Mouse (Mus musculus) urinary bladder, postnatal 25 days (tissue): ENCODE measurements around the gene P2ry12.

Experiments
- DNase-seq: peaks from one replicate; pipeline ENCODE4 v3.0.0; 2022; ENCODE audit warnings: low spot score

The P2ry12 gene

DNA sequence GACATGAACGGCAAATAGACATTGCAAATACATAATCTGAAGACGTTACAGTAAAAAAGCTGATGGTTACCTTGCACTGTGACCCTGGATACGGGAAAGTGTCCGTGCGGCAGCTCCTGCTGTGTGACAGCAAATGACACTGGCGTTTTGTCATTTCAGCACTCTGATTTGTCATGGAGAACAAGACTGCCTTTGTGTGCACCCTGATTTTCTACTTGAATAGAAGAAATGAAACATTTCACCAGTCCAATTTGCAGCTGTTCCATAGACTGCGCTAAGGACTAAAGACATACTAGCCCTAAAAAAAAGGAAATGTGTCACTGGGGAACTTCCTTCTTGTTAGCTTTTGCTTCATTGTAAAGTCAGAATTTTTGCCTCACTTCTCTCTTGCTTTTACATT is at the start of gene P2ry12:
TSS of gene P2ry12 (minus strand) at position 168 of the 400 bp plus-strand sequence.
- DNase-seq: no peak

DNA sequence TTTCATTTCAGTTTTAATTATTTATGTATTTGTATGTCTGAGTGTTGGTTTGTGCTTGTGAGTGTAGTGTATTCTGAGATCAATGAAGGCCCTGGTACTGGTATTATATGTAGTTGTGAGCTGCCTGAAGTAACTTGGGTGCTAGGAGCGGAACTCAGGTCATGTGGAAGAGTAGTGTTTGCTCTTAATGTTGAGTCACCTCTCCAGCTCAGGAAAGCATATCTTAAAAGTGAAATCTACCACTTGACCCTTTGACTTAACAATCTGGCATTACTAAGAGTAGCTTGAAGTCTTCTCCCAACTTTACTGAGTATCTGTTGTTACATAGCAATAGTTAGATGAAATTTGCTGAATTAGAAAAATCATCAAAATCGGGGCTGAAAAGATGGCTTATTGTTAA is 42.8 kb upstream of the P2ry12 start:
- DNase-seq: no peak

DNA sequence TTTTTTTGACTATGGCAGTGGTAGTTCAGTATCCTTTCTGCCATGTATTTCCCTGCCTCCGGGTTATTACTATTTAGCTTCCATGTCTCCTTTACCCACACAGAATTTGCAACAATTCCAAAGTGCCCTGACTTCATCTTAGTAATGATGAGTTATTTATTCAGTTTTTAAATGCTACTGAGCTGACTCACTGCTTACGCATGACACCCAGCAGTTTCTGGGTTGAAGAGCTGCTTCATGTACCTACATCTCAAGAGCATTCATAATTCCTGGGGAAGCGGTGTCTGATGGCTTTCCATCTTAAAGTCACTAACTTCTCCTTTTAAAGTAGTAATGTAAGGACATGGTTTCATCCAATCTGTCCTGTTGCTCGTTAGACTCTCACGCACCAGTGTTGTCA is 42.3 kb upstream of the P2ry12 start:
- DNase-seq: no peak

DNA sequence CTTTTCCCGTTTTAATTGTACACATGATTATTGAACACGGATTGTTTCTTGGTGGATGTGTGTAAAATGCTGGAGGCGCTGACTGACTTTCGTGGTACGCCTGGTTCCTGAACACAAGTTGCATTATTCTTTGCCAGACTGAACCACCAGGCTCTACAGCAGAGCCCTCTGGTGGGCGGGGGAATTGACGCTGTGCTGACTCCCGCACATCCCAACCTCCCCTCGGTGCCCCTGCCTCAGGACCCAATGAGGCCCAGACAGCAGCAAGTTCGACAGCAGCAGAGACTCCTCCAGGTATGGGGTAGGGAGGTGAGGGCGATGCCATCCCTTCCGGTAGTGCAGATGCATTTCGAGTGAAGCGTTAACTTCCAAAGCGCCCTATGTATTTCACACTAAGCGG is 35.0 kb upstream of the P2ry12 start:
- DNase-seq: no peak

DNA sequence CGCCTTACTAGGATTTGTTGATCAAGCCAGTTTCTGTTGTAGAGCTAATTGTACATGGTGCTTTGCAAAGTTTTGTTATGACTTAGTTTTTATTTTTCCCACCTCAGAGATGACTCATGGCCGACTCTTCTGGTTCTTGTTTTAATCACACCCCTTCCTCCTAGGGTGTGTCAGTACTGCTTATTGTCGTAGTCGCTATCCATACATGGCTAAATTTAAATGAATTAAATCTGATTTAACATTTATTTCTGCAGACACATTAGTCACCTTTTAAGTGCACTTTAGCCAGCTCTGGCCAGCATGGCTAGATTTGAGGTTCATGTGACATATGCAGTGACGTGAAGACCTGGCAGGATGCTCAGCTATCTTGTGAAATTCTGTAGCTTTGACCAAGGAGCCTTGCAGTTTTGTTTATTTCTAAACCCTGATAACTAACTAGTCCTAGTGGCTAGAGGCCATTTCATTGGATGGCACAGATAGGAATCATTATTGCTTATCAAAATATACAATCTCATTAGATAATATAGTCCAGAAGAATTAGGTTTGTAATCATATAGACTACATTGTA is 34.0 kb upstream of the P2ry12 start:
- no peak for DNase-seq

DNA sequence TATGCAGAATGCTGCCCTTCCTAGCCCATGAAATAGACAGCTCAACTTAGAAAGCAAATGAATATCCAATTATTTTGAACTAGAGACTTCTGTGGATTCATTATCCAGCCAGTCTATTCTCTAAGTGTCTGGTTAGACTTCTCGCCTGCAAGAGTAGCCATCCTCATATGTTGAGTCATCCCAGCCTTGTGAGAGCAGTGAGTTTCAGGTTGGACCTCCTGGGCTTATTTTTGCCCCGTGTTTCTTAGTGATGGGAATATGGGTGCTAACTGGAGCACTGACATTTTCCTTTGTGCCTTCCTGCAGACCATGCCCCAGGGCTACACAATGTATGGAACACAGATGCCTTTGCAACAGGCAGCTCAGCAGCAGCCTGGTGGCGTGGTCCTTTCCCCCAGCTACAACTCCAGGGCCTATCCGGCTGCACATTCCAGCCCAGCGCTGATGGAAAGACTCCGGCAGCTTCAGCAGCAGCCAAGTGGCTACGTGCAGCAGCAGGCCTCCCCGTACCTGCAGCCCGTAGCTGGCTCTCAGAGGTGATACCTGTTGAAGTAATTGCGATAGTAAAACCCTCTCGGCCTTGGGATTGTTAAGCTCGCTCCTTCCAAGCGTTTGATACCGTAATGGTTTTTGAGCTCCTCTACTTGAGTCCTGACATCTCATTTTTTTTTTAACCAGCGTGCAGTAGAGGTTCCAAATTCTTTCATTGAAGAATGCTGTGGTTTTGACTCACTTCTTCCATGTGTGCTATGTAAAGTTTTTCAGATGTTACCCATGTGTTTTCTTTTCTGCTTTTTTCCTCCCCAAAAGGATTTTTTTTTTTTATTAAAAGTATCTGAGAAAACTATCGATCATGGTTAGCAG is 33.3 kb upstream of the P2ry12 start:
- no peak for DNase-seq

DNA sequence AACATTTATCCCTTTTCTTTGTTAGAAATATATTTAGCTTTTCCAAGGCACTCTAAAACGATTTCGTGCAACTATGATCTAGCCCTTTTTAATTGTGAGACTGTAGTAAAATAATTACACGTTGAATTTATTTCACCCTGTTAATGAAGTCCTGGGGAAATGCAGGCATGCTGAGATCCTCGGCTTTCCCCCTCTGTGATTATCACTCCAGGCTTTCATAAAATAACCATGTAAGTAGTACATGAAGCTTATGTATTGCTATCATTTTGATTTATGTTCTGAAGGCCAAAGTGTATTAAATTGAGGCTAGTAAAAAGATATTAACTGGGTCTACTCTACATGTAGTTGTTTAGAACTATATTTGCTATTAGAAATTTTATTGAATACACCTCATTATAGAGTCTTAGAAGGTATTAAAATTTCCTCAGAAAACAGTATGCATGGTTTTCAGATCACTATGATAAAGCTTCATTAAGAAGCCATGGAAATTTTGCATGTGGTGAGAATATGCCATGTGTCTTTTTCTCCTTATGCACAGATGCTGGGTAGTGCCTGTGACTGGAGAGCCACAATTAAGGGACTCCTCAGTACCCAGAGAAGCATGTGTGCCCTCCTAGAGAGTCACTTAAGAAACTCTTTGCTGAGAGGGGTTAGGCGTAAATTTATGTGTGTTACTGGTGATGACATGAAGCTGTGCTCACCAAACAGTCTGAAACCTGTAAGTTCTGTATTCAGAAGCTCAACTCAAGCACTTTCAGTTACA is 30.9 kb upstream of the P2ry12 start:
- no peak for DNase-seq

DNA sequence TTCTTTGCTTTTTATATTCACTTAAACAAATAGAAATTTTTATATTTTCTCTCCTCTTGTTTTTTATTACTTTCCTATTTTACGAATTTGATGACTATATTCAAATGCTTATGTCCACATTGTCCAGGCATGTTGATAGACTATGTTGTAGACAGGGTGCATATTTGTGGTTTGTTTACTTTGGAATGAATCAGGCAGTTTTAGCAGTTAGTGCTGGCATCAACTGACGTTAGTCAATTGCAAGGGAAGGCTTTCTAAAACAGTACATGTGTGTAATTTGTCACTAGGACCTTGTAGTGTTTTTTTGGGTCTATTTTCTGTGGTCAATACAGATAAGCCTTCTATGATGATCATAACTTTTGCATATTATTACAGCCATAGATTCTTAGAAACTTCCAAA is 27.9 kb upstream of the P2ry12 start:
- no peak for DNase-seq

DNA sequence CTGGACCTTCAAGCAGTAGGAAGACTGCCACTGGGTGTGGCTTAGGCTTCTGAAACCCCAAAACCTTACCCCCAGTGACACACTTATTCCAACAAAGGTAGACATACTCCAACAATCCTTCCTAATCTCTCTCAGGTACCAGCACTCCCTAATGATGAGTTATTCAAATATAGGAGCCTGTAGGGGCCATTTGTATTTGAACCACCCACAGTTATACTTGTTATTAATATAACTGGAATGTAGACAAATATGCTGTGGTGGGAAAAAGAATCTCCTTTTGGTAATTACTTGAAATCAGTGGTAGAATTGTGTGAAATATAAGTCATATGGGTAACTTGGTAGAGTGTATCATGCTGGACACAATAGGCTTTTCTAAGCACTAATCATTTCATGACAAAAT is 15.9 kb upstream of the P2ry12 start:
- no peak for DNase-seq

DNA sequence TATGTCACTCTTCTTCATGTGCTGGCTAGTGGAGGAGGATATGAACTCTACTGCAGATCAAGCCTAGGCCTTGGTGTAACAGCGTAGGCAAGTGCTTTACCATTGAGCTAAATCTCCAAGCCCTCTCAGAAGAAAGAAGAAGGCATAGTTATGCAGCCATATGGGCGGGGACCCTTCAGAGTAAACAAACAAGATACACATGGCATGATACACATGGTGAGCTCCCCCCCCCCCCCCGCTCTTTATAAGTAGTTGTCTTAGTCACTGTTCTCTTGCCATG is 15.5 kb upstream of the P2ry12 start:
- no peak for DNase-seq

DNA sequence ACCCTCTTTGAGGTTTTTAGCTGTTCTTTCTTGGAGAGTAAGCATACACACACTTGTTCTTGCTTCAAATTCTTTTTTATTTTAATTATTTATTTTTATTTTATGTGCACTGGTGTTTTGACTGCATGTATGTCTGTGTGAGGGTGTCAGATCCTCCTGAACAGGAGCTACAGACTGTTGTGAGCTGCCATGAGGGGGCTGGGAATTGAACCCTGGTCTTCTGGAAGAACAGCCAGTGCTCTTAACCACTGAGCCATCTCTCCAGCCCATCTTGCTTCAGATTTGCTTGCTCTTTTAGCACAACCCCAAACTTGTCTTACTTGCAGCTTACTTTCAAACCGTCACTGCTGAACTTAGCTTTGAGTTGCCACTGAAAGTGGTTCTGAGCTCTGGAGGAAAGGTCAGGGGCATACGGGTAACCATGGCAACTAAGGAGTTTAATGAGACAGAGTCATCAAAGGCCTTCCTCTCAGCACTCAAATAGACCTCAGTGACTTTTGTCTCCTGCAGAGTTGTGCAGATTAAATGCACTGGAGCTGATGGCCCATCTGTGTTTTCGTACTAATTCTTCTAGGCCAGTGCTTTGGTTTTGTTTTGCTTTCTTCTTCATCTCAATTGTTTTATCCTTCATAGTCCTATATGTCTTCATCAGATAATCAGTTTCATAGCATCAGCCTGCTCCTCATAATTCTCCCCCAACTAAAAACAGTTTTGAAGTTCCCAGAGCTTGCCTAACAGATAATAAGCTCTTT is 15.0 kb upstream of the P2ry12 start:
- DNase-seq: no peak

DNA sequence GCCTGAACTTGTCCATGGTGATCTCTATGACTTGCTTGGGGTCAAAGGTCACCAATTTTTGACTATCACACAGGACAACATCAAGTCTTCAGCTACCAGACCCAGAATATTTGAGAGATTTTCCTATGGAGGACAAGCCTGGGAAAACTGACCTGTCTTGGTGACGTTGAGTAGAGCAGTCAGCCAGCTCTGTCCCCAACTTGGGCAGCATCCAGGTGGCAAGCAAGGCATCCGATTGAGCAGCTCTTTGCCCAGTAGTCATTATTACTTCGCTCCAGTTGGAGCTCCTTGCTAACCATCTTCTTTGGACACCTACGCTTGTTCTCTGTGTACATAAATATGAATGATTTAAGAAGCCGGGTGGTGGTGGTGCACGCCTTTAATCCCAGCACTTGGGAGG is 8.1 kb upstream of the P2ry12 start:
- no peak for DNase-seq

DNA sequence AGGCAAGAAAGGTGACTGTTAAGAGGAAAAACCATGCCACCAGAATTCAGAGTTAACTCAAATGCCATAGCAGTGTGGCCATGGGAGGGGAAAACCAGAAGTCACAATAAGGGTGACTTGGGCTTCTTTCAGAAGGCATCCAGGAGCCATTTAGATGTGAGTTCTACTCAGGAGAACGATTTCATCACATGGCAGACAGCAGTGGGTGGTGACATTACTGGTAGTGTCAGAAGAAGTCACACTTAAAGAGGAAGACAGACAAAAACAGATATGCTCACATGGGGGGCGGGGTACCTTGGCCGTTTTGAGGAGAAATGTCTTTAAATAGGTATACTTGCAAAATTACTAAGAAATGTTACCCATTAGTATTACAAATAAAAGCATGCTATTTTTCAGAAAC is 1.3 kb upstream of the P2ry12 start:
- no peak for DNase-seq

DNA sequence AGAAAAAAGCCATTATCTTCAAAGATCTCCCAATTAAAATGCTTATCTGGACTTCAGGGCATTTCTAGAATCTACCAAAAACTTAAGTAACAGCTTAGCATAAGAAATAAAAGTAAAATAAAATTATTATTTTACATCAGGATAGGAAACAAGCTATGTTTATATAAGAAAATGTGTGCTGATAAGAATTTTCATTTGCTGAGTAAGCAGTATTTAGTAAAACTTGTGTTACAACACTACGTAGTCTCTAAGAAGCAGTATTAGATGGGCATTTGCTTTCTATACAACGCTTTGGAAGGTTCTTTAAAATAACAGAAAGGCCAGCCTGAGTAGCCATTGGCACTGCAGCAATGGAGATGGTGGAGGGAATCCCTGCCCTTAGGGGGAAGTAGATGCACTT is 746 bp upstream of the P2ry12 start:
- no peak for DNase-seq

DNA sequence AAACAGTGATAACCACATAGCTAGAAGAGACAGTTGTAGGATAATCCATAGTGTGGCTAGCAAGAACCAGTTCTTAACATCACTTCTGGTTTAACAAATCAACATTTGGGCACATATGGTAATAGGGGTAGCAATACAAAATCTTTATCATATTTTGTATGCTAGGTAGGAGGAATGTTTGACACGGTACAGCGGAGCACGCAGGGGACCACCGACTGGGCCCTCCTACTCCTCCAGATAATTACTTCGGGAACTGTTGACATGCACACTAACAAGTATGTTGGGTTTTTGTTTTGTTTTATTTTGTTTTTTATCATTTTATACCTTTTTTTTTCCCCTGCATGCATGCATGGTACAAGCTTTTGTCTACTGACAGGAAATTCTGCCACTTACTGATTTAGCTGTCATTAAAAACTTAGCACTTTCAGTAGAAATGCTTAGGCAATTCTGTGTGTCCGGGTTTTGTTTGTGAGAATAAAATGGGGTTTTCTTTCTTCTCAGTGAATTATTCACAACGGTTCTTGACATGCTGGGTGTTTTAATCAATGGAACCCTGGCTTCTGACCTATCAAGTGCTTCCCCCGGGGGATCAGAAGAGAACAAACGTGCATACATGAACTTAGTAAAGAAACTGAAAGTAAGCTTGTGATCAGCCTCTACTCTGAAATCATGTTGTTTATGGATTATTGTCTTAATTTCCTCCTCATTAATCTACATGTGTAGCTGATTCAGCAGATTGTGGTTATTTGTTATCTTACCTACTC is 780 bp downstream of the P2ry12 start:
- no peak for DNase-seq

DNA sequence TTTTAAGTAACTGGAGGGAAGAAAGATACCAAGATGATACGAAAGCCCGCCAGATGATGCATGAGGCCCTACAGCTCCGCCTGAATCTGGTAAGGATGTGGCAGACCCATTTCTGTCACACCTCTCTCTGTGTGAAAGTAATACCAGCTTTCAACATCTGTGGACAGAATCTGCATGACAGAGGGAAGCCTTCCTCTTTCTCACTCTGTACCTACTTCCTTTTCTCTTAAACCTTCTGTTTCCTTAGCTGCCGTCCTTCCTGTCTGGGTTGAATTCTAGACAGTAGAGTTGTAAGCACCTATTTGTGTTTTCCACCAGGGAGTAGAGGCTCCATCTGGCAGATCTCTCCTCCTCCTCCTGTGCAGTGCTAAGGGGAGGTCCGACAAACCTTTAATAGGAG is 1.9 kb downstream of the P2ry12 start:
- no peak for DNase-seq

DNA sequence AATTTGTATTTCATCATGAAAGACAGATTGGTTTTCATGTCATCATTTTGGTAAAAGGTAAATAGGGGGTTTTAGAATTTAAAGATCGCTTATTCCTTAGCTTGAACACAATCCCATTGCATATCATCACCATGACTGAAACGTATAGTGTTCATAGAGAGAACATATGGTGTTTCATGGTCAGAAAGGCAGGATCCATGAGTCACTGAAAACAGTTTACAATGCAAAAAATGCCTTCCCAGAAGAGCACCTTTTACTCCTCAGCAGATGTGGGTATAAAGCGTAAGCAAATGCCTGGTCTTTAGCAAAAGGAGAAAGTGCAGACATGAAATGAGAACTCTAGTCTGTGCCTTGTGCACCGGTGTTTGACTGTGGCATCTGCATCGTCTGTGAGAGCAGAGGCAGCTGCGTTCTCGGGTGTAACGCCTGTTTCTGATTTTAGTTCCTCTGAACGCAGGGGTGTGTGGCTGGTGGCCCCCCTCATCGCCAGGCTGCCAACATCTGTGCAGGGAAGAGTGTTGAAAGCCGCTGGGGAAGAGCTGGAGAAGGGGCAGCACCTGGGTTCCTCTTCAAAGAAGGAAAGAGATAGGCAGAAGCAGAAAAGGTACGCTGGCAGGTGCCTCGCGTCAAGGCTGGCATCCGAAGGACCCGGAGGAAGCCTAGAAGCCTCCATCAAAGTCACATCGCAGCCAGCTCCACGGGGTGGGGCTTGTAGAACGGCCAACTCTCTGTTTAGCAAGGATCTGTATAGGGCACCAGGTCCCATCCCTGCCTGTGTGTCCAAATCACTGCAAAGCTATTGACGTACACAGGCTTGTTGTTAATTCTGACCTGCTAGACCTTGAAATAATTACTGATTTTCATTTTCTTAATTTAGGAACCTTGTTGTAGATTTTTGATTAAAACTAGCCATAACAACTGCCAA is 4.7 kb downstream of the P2ry12 start:
- no peak for DNase-seq

DNA sequence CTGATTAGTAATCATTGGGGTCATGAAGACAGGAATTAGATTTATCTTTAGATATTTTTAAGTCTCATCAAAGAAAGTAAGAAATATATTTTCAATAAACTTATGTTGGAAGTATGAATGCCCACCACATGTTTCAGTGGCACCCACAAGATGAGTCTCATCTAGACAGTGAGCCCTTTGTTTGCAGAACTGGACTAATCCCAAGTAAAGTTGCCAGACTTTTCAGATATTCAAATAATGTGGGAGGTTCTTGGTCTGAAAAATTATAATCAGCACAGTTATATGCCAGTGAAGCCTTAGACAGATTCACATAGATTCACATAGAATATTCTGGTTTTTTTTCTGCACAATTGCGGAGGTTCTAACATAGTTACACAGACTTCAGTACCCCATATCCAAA is 12.2 kb downstream of the P2ry12 start:
- DNase-seq: no peak

DNA sequence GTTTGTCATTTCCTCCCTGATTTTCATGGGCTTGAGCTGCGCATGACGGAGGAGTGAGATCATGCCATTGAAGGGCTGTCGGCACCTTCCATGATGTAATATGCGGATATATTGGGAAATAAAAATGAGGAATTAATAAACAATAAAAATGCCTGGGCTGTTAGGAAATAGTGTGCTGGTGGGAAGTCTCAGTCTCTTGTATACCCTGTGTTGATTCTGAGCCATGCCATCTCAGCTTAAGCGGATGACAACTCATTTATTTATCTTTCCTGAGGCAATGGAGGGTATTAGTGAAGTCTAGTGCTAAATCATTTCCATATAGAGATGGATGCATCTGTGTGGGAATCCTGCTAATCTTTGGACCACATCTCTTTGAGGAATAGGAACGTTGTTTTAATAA is 14.6 kb downstream of the P2ry12 start:
- DNase-seq: no peak

DNA sequence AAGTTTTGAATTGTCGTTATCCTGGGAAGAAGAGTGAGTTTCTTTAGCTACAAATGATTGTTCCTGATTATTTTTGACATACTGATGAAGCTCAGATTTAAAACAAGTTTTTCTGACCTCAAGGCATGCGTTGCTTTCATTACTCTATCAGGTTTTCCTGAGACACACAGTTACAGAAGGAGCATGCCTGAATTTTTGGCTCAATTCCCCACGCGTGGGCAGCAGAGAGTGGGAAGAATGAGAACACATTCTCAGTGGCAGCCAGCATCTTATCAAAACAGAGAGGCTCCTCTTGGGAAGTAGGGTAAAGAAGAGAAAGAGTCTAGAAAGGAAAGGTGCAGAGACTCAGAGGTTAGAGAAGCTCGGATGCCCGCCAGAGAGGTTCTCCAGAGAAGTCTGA is 19.3 kb downstream of the P2ry12 start:
- no peak for DNase-seq

DNA sequence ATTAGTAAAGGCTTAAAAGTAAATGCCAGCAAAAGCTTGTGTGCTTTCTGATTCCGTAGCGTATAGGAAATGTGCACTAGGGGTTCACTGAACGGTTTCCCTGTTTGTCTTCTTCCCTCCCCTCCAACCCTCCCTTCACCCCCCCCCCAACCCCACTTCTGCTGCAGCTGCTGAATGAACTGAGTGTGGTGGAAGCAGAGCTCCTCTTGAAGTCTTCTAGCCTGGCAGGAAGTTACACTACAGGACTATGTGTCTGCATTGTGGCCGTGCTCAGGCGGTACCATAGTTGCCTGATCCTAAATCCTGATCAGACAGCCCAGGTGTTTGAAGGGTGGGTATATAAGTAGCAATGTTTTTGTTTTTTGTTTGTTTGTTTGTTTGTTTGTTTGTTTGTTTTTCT is 27.8 kb downstream of the P2ry12 start:
- DNase-seq: no peak
